Mouse (Mus musculus) retina, adult 2 months (tissue): ENCODE measurements around the gene Spata6.

ENCODE experiments used
- DNase-seq: peaks from one replicate; pipeline ENCODE4 v3.0.0-alpha.2; 2012; ENCODE audit warnings: low read depth, low spot score

Gene Spata6

DNA sequence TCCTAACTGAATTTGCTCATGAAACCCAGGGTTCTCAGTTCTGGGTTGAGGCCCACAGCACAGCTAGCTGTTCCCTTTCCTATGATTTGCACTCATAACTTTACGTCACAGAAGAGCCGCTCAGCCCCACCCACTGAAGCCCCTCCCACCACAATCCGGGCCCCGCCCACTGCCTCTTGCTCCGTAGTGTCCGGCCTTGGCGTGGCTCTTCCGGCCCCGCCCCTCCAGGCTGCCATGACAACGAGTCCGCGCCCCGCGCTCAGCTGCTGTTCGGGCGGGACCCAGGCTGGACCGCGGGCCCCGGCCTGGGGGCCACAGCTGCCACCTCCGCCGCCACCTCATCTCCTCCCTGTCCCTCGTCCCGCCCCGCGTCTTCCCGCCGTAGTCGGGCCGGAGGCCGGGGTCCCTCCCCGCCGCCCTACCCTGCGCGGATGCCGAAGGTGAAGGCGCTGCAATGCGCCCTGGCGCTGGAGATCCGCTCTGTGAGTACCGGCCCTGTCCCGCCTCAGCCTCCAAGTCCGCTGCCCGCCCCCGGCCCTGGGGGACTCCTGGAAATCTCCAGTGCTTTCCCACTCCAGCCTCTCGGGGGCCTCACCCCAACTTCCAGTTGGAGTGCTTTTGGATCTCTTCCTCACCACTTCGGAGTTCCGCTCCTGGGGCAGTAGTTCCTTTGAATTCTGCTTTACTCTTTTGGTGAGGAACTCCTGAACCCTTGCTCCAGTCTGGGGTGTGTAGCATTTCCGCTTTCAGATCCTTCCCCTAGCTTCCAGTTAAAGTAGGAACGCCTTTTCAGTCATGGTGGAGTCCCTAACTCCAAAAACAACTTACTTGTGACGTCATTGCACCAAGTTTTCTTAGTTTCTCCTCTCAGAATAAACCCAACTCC is at the start of gene Spata6:
Gene Spata6 (plus strand): TSS at position 209 of the 886 bp plus-strand sequence.
- peak; percentile 62 for DNase-seq

DNA sequence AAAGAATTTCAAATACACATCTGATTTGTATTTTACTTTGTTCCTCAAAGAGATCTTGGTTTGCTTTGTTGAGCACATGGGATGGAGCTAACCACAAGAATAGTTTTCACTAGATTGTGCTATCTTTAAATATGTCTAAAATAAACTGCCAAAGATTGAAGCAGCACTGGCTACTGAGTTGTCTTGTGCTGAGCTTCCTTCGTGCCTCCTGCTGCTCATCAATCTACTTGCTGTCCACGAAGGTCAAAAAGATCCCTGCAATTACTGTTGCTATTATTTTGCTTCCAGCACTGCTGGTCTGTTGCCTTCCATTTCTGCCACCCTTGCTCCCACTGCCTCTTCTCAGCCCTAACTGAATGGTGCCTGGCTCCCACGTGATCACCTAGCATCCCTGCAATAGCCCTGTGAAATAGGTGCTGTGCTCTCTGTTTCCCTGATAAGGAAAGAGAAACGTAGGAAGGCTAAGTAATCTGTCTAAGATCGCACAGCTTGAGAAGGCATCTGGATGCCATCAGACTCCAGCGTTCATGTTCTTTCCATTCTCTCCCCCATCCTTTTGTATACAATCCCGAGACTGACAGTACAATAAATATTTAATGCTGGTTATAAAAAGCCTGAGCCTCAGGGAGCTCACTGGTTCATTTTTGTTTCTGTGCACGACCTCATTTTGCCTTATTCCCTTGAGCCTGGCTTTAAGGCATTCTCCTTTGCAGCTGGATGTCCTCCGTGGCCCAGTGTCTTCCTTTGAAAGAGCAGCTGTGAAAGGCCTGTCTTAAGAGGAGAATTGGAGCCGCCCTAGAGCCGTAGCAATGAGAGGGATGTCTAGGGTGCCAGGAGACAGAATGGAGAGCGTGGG is 49.0 kb upstream of the Spata6 start:
- DNase-seq: no peak

DNA sequence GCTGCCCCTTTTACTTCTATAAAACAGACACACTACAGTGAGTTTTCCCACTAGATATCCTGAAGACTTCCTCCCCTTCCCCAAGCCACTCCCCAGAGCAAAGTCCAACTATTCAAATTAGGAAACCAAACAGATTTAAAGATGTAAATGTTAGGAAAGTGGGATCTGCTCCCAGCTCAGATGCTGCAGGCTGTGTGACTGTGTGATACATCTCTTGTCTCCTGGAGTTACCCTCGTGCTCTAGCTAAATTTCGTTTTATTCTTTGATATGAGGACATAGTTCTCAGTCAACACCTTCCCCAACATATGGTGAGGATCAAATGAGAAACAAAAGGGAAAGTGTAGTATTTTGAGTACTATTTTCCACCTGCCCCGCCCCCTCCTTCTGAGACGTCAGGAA is 48.3 kb upstream of the Spata6 start:
- no peak for DNase-seq

DNA sequence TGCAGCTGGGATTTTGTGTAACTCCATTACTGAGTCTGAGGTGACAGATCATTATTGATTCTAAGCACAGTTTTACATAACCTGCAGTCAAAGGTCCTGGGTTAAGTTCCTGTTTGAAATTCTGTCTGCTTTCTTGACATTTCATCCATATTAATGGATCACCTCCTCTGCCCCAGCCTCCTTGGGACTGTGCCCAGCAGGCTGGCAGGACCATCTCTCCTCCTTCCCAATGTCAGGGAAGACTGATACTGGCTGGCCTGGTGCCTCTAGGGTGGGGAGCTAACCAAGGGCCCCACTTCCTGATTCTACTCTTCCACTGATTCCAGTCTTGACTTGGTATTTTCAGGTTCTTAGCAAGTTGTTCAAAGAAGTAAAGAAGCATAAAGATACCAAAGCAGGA is 45.9 kb upstream of the Spata6 start:
- DNase-seq: no peak

DNA sequence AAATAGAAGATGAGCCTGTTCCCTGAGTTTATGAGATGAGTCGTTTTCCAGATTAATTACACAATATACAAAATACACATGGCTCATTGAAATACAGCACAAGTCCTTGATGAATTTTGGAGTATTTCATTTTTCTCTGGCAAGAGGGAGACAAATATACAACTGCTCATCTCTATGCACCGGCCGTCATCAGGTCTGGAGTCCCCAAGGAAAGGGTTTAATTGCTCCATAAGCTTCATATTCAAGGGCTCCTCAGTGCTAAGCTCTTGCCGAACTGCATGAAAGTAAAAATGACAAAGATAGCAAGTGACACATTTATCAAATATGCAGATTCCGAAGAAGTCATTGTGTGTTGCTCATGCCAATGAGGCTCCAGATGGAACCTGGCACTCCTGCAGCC is 37.9 kb upstream of the Spata6 start:
- no peak for DNase-seq

DNA sequence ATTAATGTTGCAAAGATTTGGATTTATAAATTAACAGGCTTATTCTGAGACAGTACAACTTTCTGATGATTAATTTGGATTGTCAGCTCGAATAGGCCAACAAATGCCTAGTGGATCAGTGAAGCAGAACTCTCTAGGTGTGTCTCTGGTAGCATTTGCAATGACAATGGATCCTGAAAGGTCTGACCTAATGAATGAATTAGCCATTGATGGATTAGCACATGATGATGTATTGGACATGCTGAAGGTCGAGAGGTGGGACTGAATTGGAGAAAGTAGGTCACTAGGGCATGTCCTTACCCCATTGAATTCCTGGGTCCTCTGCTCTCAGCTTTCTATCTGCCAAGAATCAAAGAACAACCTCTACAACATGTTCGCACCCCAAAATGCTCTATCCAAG is 37.0 kb upstream of the Spata6 start:
- no peak for DNase-seq

DNA sequence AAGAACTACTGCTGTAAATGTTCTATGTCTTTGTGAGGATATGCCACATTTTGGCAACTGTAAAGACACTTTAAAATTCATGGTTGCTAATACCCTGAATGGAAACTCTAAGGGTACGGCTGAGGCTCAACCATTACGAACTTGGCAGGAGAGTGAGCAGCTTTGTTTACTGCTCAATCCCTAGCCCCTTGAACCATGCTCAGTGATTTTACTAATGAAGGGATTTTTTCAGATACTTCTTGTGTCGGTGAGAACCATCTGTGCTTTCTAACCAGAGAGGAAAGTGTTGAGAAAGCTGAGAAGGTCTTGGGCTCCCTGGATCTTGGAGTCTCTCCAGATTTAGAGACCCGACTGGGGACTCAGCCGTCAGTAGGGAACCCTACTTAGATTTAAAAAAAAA is 35.9 kb upstream of the Spata6 start:
- no peak for DNase-seq

DNA sequence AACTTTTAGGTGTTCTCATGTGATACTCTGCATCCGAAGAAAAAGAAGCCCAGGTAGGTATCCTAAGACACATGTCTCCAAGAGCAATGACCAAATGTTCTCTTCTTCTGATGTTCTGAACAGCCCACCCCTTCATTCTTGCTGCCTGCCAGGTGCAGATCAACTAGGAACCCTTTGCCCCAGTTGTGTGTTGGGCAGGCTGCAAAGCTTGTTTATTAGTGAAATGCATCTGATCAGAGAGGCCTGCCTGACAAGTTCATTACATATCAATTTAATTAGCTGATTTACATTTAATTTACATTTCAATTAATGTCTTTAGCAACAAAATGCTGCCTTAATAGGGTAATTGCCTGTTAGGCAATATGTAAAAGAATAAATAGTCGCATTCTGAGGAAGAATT is 33.8 kb upstream of the Spata6 start:
- no peak for DNase-seq

DNA sequence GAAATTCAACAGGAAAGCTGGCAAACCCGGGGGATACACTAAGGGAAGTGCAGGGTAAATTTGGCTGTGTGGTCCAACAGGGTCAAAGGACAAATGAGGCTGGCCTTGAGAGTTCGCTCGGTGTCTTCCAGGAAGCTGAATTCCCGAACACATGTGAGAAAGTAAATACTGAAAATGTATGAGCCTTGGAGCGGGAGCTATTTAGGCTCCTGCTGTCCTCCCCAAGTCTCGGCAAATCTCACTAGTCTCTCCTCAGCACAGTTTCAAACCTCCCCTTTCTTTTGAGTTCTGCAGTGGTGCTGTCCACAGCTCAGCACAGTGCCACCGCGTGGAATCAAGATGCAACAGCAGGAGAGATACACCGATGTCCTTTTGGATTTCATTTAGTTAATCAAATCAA is 32.8 kb upstream of the Spata6 start:
- DNase-seq: peak; percentile 18

DNA sequence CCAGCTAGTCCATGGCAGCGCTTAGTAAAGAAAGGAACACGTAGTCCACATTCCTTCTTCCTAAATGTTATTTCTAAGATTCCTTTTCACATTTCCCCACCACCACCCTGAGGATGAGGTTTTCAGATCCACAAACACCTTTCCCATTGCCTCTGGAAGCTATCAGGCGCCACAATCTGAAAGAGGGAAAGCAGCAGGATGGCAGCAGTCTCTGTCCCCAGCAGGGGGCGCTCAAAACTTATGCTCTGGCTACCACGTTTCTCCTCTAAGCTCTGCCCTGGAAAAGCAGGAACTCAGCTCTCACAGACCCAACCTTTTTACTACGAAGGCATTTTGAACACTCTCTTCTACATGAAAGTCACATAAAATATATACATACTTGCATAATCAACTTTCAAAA is 32.2 kb upstream of the Spata6 start:
- DNase-seq: peak; percentile 36

DNA sequence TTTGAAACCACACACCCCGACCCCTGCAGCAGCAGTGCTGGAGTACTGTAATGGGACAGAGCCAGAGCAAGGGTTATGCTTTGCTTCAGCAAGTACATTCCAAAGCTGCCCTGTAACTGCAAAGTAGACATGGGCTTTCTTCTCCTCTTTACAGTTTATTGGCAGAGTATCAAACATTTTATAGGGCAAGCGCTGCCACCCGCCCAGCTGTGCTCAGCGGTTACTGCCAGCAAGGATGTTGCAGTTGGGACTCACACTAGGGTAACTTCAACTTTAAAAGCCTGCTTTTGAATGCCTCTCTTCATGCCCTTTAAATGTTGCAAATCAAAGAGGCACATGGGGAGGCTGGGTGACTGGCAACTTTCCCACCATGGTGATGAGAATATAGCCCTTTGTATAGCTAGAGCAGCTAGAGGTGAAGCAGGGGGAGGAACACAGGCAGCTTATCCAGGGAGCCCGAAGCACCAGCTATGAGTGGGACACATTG is 28.7 kb upstream of the Spata6 start:
- DNase-seq: no peak

DNA sequence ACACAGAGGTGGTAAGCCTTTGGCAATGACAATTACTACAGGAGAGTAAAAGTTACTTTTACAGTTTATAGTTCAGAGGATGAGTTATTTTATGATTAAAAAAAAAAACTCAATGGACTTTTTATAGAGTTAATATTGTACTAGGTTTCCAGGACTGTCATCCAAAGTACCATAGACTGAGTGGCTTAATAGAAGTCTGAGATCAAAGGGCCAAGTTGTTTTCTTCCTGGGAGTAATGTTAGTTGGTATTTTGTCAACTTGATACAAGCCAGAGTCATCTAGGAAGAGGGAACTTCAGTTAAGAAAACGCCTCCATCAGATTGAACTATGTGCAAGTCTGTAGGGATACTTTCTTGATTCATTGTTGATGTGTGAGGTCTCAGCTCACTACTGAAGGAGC is 18.4 kb upstream of the Spata6 start:
- DNase-seq: no peak

DNA sequence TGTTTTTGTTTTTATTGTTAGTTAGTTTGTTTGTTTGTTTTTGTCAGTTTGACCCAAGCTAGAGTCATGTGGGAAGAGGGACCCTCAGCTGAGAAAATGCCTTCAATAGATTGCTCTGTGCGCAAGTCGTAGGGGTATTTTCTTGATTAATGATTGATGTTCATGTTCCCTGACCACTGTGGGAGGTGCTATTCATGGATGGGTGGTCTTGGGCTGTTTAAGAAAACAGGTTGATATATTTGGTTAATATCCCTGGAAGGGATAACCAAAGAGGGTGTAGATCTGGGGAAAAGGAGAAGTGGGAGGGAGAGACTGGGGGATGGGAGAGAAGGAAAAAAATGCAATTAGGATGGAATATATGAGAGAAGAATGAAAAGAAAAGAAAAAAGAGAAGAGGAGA is 15.7 kb upstream of the Spata6 start:
- no peak for DNase-seq

DNA sequence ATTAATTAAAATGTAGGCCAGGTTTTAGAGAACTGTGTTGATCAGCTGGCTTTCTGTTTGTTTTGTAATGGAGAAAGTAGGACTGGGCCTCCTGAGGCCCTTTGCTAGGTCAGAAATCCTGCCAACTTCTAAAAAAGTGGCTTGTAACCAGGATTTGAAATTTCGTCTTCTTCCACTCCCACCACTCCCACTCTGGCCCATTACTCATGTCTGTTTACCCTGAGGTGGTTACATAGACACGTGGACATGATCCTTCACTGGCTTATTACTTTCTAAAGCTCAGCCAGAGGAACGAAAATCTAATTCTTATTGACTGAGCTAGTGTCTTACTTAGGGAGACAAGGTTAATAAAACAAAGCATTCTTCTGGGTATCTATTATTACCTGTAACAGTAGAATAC is 14.8 kb upstream of the Spata6 start:
- DNase-seq: no peak

DNA sequence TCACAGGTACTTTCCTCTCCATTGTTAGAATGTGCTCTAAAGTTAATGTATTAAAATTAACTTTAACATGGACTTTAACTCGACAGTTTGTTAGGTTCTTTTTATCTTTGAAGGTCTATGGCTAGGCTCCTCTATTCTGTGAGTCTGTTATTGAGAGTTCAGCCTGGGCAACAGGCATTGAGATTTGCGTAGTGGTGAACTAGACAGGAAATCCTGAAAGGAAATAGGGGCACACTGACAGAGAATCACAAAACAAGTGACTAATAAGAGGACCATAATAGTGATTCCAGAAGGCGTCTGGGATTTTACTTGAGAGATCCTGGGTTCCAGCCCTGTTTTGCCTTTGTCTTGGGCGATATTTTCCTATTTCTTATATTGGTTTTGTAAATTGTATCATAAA is 488 bp upstream of the Spata6 start:
- DNase-seq: no peak

DNA sequence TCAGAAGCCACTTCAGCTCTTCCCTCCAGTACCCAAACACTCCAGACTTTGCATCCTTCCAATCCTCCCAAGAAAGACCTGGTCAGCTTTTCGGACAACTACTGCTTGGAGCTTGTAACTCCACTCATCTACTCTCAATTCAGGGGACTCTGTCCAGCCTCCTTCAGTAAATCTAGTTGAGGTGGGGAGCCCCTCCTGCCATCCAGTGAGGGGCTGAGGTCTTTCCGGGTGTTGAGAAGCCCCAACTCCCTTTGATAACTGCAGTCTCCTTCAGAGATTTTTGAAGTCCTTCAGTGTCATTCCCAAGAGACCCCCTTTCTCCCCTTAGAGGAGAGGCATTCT is 849 bp downstream of the Spata6 start:
- DNase-seq: no peak

DNA sequence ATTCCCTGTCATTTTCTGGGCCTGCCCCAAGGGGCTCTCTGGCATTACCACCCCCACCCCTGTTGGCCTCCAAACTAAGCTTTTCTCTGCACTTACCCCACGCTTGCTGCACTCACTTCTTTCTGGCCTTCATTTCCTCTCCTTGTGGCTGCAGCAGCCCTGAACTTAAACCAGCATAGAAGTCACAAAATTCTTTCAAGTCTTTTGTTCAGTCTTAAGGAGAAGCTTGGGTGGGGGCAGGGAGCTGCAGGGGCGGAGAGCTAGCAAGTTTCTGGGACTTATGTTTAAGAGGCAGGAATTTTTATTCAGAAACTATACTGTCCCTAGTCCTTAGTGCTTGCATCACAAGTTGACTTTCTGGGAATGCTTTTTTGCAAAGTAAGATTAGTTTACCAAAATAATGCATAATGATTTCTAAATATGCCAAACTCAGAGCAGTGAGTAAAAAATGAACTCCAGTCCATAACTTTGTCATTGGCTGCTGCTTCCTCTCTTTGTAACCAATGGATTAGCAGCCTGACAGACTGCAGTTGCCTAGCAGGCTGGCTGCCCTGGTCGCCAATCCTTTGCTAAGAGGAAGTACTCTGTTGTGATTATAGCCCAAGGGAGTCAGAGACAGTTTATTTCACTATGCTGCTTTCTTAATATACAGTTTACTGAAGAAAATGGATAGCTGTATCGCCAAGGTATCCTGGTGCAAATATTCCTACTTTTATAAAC is 1.5 kb downstream of the Spata6 start:
- DNase-seq: no peak

DNA sequence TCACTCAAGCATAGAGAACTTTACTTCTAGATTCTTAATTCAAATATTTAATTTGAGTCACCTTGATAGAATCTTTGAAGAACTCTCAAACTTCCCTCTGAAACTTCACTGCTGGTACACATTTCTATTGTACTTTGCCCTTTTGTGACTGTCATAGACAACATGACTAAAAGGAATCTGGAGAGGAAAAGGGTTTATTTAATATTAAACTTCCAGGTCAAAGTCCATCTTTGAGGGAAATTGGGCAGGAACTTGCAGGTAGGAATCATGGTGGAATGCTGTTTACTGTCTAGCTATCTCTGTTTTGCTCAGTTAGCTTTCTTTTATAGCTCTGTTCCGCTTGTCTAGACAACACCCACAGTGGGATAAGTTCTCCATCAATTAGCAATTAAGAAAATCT is 17.8 kb downstream of the Spata6 start:
- DNase-seq: no peak

DNA sequence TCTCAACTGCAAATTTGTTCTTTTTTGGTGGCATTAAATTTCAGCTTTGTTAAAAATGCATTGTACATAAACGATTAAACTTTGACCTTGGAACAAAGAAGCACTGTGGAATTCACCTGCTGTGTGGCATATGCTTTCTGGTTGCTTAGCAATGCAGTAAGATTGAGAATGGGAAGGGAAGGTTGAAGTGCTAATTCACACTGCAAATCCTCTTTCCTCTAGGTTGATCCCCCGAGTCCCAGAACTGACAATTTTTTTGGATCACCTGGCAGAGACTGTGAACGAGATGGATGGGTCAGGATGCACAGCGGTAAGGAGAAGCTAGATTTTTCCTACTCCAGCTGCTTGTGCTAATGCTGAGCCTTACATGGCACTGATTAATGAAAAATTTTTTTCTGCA is 60.7 kb downstream of the Spata6 start:
- no peak for DNase-seq

DNA sequence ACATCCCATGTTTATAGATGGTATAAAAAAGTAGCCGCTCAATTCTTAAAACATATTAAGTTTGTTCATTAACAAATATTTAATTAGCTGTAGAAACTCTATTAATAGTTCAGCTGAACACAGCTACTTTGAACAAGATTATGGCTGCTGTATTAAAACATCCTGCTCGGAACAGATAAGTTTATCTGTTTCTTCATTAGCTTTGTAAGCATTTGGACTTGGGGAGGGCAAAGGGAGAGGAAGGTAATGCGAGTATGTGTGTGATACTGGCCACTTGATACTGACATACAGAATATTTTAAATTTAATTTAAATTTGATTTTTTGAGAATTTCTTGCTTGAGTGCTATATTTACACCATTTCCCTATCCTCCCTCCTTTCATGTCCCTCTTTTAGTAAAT is 80.1 kb downstream of the Spata6 start:
- no peak for DNase-seq

DNA sequence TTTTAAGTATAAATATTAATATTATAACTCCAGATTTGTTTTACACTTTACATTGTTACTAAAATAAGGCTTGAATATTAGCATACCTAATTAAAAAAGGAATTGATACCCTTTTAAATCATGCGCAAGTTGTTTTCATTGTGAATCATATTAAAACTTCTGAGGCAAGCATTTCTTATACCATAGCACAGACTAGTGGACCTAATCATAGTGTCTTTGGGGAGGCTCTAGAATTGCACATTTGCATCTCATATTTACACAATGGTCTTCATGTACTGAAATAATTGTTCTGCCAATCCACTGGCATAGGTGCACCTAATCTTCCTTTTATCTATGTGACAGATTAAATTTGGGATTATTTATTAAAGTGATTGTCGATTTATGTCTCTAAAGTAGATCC is 83.4 kb downstream of the Spata6 start:
- DNase-seq: no peak

DNA sequence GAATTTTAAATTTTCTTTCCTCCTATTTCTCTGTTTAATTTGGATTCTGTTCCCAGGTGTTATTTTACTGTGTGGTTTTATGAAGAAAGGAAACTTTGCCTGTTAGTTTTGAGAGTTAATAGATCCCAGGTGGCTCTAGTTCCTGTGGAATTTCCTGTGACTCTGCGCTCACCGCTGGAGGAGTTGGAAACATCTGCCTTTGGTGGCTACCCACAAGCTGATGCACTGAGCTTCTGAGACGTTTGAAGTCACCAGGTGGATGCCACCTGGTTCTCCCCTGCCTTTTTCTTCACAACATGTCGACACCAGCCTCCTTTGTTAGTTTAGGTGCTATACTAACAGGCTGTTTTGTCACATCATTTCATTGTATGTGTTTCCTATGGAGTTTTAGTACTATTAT is 97.7 kb downstream of the Spata6 start:
- no peak for DNase-seq
